Mouse (Mus musculus): ENCODE data around the gene Map3k4.

- TF ChIP-seq POLR2A (IDR thresholded peaks at IDR 0.05; ENCODE audit: borderline replicate concordance, control insufficient read depth, low read depth, low read length) (no peak), CTCF (IDR thresholded peaks at IDR 0.05; ENCODE audit: control insufficient read depth, insufficient read depth, low read length) (no peak)
Observed at GRCm38 (mm10) chr17:12337156-12337555, 18.6 kb upstream of the Map3k4 start.
